Mouse (Mus musculus) limb, embryonic 13.5 days (tissue): Measurements from ENCODE around the gene Ppm1l. TPM values are rescaled to one million over a fixed set of nuclear protein-coding genes. Genes with fewer than 3 reads are reported as not detected.

Experiments
- ATAC-seq: fragments of 200-750 bp; cut with Nextera tagmentation; 2 replicates; pipeline ENCODE4 v1.8.0; 2017; ENCODE audit warnings: low read depth, moderate number of reproducible peaks, moderate TSS enrichment; ENCODE audit not compliant: low FRiP score
- H3K27ac ChIP-seq: fragments of 300-500 bp; sonication (generic); 2 replicates; pipeline ENCODE4 v1.5.1; 2015; ENCODE audit warnings: inconsistent platforms, mild to moderate bottlenecking, moderate library complexity
- H3K27me3 ChIP-seq: fragments of 300-500 bp; sonication (generic); 2 replicates; pipeline ENCODE4 v1.6.1; 2015; ENCODE audit warnings: mild to moderate bottlenecking, inconsistent platforms
- H3K36me3 ChIP-seq: fragments of 300-500 bp; sonication (generic); 2 replicates; pipeline ENCODE4 v1.6.1; 2015; ENCODE audit warnings: inconsistent platforms, mild to moderate bottlenecking, moderate library complexity
- H3K4me1 ChIP-seq: fragments of 300-500 bp; sonication (generic); 2 replicates; pipeline ENCODE4 v1.6.1; 2015; ENCODE audit warnings: inconsistent platforms
- H3K4me2 ChIP-seq: fragments of 300-500 bp; sonication (generic); replicated peaks from 2 replicates; pipeline ENCODE4 v1.6.1; 2015; ENCODE audit warnings: inconsistent platforms, mild to moderate bottlenecking, moderate library complexity
- H3K4me3 ChIP-seq: fragments of 300-500 bp; sonication (generic); 2 replicates; pipeline ENCODE4 v1.5.1; 2015; ENCODE audit warnings: moderate library complexity, mild to moderate bottlenecking, inconsistent platforms
- H3K9ac ChIP-seq: fragments of 300-500 bp; sonication (generic); 2 replicates; pipeline ENCODE4 v1.6.1; 2015; ENCODE audit warnings: mild to moderate bottlenecking, inconsistent platforms
- H3K9me3 ChIP-seq: fragments of 300-500 bp; sonication (generic); 2 replicates; pipeline ENCODE4 v1.6.1; 2016; ENCODE audit warnings: inconsistent platforms
- WGBS: fragments of 180-500 bp; shearing (Covaris S2); methylation state at CpG from one replicate; pipeline ENCODE4 v1.1.7; 2015; 5-methylcytosine and 5-hydroxymethylcytosine counted together
- polyA plus RNA-seq: library from polyadenylated mRNA; unstranded; fragments of >200 nt; fragmentation: Nextera tagmentation; extraction: Ambion mirVana; gene quantifications from 2 replicates; pipeline ENCODE4 v1.2.1, GENCODE M21; 2015

Ppm1l gene
- polyA plus RNA-seq, 1 experiment from 2014 or later = 15.9 TPM

DNA sequence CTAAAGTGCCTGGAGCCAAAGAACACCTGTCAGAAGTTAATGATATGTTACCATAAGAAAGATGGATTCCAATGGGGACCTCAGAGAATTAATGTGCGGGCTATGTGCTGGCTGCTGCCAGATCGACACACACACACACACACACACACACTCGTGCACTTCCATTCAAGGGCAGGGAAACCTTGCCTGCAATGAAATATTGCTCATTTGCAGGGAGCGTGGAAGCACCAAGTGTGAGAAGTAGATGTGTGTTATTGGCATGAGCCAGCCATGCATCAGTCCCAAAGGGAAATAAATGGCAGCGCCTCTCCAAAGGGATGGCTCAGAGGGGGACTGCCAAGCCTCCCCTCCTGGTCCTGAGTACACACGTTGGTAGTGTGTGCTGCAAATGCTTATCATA lies 170.8 kb downstream of the Ppm1l start:
- no peak for ATAC-seq
- H3K4me1 ChIP-seq = peaks cover 53% of the 10 kb centered on the region
- WGBS = 77% methylated on average over 6 of the region's 6 CpGs

DNA sequence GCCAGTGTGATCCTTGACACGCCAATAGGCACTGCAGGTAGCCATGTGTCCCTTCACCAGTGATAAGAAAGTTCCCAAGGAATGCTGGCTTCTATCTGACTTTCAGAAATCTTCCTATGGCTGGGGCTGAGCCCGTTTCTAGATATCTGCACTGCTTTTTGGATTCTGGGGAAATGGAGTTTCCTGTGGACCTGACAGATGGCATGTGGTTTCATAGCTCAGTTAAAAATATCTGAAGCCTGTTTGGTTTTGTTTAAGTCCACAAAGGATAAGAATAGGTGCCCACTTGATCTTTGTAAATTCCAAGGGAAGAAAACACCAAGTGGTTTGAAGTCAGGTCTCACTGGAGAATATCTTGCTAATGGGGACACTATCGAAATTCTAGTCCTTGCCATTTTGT lies 173.0 kb downstream of the Ppm1l start:
- no peaks in the 10 kb centered on the region for H3K9me3 ChIP-seq
- H3K4me2 ChIP-seq = no peak overlapping the region
- peaks cover 45% of the 10 kb centered on the region for H3K4me1 ChIP-seq
- no peak overlapping the region for H3K9ac ChIP-seq
- no peaks in the 10 kb centered on the region for H3K36me3 ChIP-seq
- no peak for ATAC-seq
- H3K27me3 ChIP-seq = no peaks in the 10 kb centered on the region
- 78% methylated on average over 3 of the region's 3 CpGs for WGBS
- H3K27ac ChIP-seq = no peak overlapping the region
- H3K4me3 ChIP-seq = no peak overlapping the region

More for the DNA sequence above, 170.8 kb downstream of the Ppm1l start:
- no peaks in the 10 kb centered on the region for H3K36me3 ChIP-seq
- no peaks in the 10 kb centered on the region for H3K27me3 ChIP-seq
- no peak overlapping the region for H3K4me3 ChIP-seq
- H3K27ac ChIP-seq = no peak overlapping the region
- H3K9me3 ChIP-seq = no peaks in the 10 kb centered on the region
- no peak overlapping the region for H3K4me2 ChIP-seq
- no peak overlapping the region for H3K9ac ChIP-seq

DNA sequence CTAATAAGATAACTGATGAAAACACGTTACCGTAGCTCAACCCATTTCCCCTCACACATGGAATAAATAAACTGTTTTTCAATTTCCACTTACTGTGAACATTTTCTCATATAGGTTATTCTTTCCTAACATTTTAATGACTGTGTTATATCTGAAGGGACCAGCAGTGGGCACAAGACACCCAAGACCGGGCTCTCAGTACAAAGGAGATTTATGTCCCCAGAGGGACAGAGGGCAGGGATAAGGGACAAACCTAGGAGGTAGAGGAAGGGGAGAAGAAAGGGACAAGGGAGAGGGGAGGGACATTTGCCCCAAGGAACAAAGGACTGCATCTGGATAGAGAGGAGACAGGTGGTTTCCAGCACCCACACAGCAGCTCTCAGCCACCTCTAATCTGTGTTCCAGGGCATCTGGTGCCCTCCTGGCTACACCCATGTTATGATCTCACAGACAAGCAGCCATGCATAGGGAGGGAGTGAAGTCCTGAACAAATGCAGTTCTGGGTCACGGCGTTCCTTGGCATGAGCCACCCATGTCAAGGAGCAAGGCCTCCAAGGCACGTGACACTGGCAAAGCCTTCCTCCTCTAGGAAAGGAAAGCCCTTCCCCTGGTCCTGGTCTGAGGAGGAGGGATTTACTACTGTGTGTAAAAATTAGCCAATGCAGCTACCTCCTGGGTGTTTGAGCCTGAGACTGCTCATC lies 174.5 kb downstream of the Ppm1l start:
- H3K9ac ChIP-seq = no peak overlapping the region
- H3K4me3 ChIP-seq = no peak overlapping the region
- no peaks in the 10 kb centered on the region for H3K9me3 ChIP-seq
- H3K27me3 ChIP-seq = no peaks in the 10 kb centered on the region
- H3K27ac ChIP-seq = no peak overlapping the region
- WGBS = 75% methylated on average over 6 of the region's 6 CpGs
- no peak for ATAC-seq
- no peak overlapping the region for H3K4me2 ChIP-seq
- H3K4me1 ChIP-seq = peaks cover 44% of the 10 kb centered on the region
- no peaks in the 10 kb centered on the region for H3K36me3 ChIP-seq

- Histone ChIP-seq H3K4me2 (no peak overlapping the region), H3K4me1 (peaks cover 24% of the 10 kb centered on the region), H3K27ac (no peak overlapping the region), H3K27me3 (no peaks in the 10 kb centered on the region), H3K9ac (no peak overlapping the region), H3K4me3 (no peak overlapping the region), H3K36me3 (peaks cover 3% of the 10 kb centered on the region; the same call in 1 of the 2 replicates), H3K9me3 (no peaks in the 10 kb centered on the region)
- no peak for ATAC-seq
- 53% methylated on average over 4 of the region's 4 CpGs for WGBS
These were observed 177.8 kb downstream of the Ppm1l start for GRCm38 (mm10) chr3:69494233-69495010.

DNA sequence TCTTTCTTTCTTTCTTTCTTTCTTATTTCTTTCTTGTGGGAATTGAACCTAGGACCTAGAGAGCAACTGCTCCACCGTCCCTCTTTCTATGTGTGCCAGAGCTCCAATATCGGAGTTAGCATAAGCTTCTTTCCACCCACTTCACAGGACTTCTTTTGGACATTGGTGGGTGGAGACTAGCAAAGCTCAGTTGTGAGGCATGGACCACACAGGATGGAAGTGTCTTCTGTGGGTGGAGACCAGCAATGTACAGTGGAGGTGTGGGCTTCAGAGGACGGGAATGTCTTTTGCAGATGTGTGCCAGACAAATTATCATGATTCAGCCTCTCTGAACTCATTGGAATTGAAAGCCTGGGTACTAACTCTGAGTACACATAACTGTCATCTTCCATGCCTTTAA lies 180.5 kb downstream of the Ppm1l start:
- Histone ChIP-seq H3K36me3 (peaks cover 3% of the 10 kb centered on the region; the same call in 1 of the 2 replicates), H3K27me3 (no peaks in the 10 kb centered on the region), H3K9me3 (no peaks in the 10 kb centered on the region), H3K27ac (no peak overlapping the region), H3K4me2 (no peak overlapping the region), H3K4me1 (peaks cover 15% of the 10 kb centered on the region), H3K4me3 (no peak overlapping the region), H3K9ac (no peak overlapping the region)
- ATAC-seq = no peak
- 84% methylated on average over 3 of the region's 3 CpGs for WGBS

- peak; percentile 64; the same call in 1 of the 2 replicates for ATAC-seq
- peaks cover 10% of the 10 kb centered on the region for H3K4me1 ChIP-seq
- H3K9ac ChIP-seq = peak overlapping the region; percentile 39; the same call in 1 of the 2 replicates
- H3K4me2 ChIP-seq = no peak overlapping the region
- WGBS = 7% methylated on average over 6 of the region's 6 CpGs
- H3K27me3 ChIP-seq = no peaks in the 10 kb centered on the region
- no peaks in the 10 kb centered on the region for H3K9me3 ChIP-seq
- no peak overlapping the region for H3K27ac ChIP-seq
- H3K4me3 ChIP-seq = no peak overlapping the region
- H3K36me3 ChIP-seq = peaks cover 3% of the 10 kb centered on the region; the same call in 1 of the 2 replicates
These were observed 185.3 kb downstream of the Ppm1l start for GRCm38 (mm10) chr3:69502009-69502408.

GRCm38 (mm10) chr3:69502527-69502926 lies 185.9 kb downstream of the Ppm1l start:
- no peak overlapping the region for H3K4me2 ChIP-seq
- peaks cover 3% of the 10 kb centered on the region; the same call in 1 of the 2 replicates for H3K36me3 ChIP-seq
- H3K27ac ChIP-seq = no peak overlapping the region
- WGBS = 12% methylated on average over 4 of the region's 4 CpGs
- no peak overlapping the region for H3K9ac ChIP-seq
- no peak for ATAC-seq
- no peaks in the 10 kb centered on the region for H3K27me3 ChIP-seq
- peaks cover 10% of the 10 kb centered on the region for H3K4me1 ChIP-seq
- no peak overlapping the region for H3K4me3 ChIP-seq
- no peaks in the 10 kb centered on the region for H3K9me3 ChIP-seq

- H3K27ac ChIP-seq = no peak overlapping the region
- no peak for ATAC-seq
- H3K9me3 ChIP-seq = no peaks in the 10 kb centered on the region
- peaks cover 10% of the 10 kb centered on the region for H3K4me1 ChIP-seq
- WGBS = 56% methylated on average over 7 of the region's 7 CpGs
- H3K4me2 ChIP-seq = no peak overlapping the region
- no peak overlapping the region for H3K4me3 ChIP-seq
- H3K36me3 ChIP-seq = no peaks in the 10 kb centered on the region
- H3K27me3 ChIP-seq = no peaks in the 10 kb centered on the region
- no peak overlapping the region for H3K9ac ChIP-seq
These were observed 188.4 kb downstream of the Ppm1l start for GRCm38 (mm10) chr3:69505090-69505489.

DNA sequence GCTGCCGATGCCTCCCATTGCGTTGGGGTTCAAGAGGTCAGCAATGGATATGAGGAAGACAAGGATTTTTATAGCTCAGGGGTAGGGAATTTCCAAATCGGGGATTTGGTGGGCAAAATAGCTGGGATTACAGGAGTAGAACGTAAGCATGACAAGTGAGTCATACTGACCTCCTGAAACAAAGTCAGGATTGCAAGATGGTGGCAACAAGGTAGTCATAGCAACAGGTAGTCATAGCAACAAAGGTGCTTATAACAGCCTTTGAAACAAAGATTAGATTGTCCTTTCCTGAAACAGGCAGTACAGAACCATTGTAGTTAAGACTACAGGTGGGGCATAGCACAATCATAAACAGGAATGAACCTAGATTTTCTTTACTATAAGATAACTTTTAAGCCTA lies 189.7 kb downstream of the Ppm1l start:
- ATAC-seq = no peak
- Histone ChIP-seq H3K4me3 (no peak overlapping the region), H3K9ac (no peak overlapping the region), H3K4me1 (peaks cover 10% of the 10 kb centered on the region), H3K36me3 (no peaks in the 10 kb centered on the region), H3K27ac (no peak overlapping the region), H3K4me2 (no peak overlapping the region), H3K27me3 (no peaks in the 10 kb centered on the region), H3K9me3 (no peaks in the 10 kb centered on the region)
- 84% methylated on average over 4 of the region's 4 CpGs for WGBS

DNA sequence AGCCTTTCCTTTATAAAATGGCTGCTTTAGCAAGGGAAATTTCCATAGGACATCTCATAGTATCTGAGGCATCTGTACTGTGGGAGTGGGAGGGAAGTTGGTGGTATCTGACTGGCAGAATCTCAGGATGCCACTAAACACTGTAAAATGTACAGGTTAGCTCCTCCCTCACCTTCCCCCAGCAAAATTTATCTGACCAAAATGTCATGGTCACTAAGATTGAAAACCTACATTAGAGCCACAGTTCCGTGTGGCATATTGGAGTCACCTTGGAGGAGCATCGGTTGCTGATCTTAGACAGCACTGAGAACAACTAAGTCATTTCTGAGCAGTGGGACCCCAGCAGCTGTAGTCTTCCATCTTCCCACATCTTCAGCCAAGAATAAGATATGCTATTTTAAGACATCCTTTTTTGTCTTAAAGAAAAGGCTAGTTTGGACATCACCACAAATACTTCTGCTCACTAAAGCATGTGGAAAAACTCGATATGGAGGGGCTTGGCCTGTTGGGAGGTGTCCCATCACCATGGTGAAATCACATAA lies 192.8 kb downstream of the Ppm1l start:
- H3K4me2 ChIP-seq = no peak overlapping the region
- no peak overlapping the region for H3K9ac ChIP-seq
- H3K9me3 ChIP-seq = no peaks in the 10 kb centered on the region
- no peaks in the 10 kb centered on the region for H3K36me3 ChIP-seq
- no peak overlapping the region for H3K4me3 ChIP-seq
- no peak for ATAC-seq
- no peak overlapping the region for H3K27ac ChIP-seq
- H3K4me1 ChIP-seq = peaks cover 4% of the 10 kb centered on the region
- H3K27me3 ChIP-seq = no peaks in the 10 kb centered on the region
- WGBS = 73% methylated on average over 3 of the region's 3 CpGs

DNA sequence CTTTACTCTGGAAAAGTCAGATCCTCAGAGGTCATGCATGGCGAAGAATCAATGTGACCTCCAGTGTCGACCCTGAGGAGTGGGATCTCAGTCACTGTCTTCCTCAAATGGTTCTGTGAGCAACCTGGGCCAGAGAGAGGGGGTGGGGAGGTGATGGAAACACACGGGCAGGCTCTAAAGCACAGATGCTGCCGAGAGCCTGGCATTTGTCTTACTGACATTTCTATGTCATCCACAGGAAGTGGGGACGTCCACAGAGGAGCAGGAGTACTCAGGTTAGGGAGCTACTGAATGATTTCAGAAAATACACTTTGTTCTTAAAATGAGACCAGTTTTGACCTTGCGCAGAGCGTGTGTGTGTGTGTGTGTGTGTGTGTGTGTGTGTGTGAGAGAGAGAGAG lies 195.2 kb downstream of the Ppm1l start:
- H3K4me1 ChIP-seq = peaks cover 20% of the 10 kb centered on the region
- H3K4me3 ChIP-seq = no peak overlapping the region
- no peak for ATAC-seq
- H3K4me2 ChIP-seq = no peak overlapping the region
- no peaks in the 10 kb centered on the region for H3K9me3 ChIP-seq
- H3K27me3 ChIP-seq = no peaks in the 10 kb centered on the region
- no peak overlapping the region for H3K27ac ChIP-seq
- 29% methylated on average over 7 of the region's 7 CpGs for WGBS
- H3K36me3 ChIP-seq = no peaks in the 10 kb centered on the region
- no peak overlapping the region for H3K9ac ChIP-seq

DNA sequence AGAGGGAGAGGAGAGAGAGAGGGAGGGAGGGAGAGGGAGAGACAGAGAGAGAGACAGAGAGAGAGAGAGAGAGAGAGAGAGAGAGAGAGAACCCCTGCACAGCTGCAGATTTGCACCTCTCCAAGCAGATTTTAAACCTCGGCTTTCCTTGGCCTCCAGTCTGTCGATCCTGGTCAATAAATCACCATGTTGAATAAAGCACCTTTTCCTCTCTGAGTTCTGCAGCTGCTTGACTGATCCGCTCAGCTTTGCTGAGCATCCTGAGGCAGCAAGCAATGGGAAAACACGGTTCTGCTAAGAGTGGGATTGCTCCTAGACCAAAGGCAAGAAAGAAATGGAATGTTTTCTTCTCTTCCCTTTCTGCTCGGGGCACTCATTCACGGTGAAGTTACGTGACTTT lies 195.7 kb downstream of the Ppm1l start:
- Histone ChIP-seq H3K9me3 (no peaks in the 10 kb centered on the region), H3K36me3 (no peaks in the 10 kb centered on the region), H3K4me1 (peaks cover 22% of the 10 kb centered on the region), H3K27ac (no peak overlapping the region), H3K4me2 (0 out of 2 replicates have a peak overlapping the region, but pooled peaks have one; percentile 0), H3K4me3 (no peak overlapping the region), H3K9ac (no peak overlapping the region), H3K27me3 (no peaks in the 10 kb centered on the region)
- WGBS = 25% methylated on average over 7 of the region's 7 CpGs
- ATAC-seq = no peak
